Mouse (Mus musculus) limb, embryonic 14.5 days (tissue): ENCODE measurements at regions not wholly inside any gene's neighbourhood (a gene's known extent, or its start where the extent isn't known, plus 50 kb on each side); places are given as distances from the start of the nearest gene placed in this dataset.

Experiments used
- ATAC-seq: fragments of 200-750 bp; cut with Nextera tagmentation; 2 replicates; pipeline ENCODE4 v1.8.0; 2017; ENCODE audit warnings: low read depth, moderate number of reproducible peaks, moderate TSS enrichment; ENCODE audit not compliant: low FRiP score
- DNase-seq: peaks from one replicate; pipeline ENCODE4 v3.0.0-alpha.2; 2015; ENCODE audit warnings: low spot score
- H3K27ac ChIP-seq: fragments of 300-500 bp; sonication (generic); replicated peaks from 2 replicates; pipeline ENCODE4 v1.5.1; 2014; ENCODE audit warnings: low read depth, mild to moderate bottlenecking, low read length, moderate library complexity, mixed read lengths
- H3K27me3 ChIP-seq: fragments of 300-500 bp; sonication (generic); 2 replicates; pipeline ENCODE4 v1.6.1; 2014; ENCODE audit warnings: low read length, mixed read lengths; ENCODE audit not compliant: control insufficient read depth, insufficient read depth
- H3K36me3 ChIP-seq: fragments of 300-500 bp; sonication (generic); 2 replicates; pipeline ENCODE4 v1.6.1; 2014; ENCODE audit warnings: mild to moderate bottlenecking, low read length, moderate library complexity, mixed read lengths; ENCODE audit not compliant: control insufficient read depth, insufficient read depth
- H3K4me1 ChIP-seq: fragments of 300-500 bp; sonication (generic); 2 replicates; pipeline ENCODE4 v1.6.1; 2014; ENCODE audit warnings: antibody characterized with exemption, low read length, mixed read lengths; ENCODE audit not compliant: control insufficient read depth, insufficient read depth
- H3K4me2 ChIP-seq: fragments of 300-500 bp; sonication (generic); replicated peaks from 2 replicates; pipeline ENCODE4 v1.6.1; 2014; ENCODE audit warnings: low read depth, mild to moderate bottlenecking, low read length, moderate library complexity; ENCODE audit not compliant: severe bottlenecking
- H3K4me3 ChIP-seq: fragments of 300-500 bp; sonication (generic); replicated peaks from 2 replicates; pipeline ENCODE4 v1.5.1; 2014; ENCODE audit warnings: low read length
- H3K9ac ChIP-seq: fragments of 300-500 bp; sonication (generic); 2 replicates; pipeline ENCODE4 v1.6.1; 2014; ENCODE audit warnings: mild to moderate bottlenecking, low read depth, low read length, moderate library complexity; ENCODE audit not compliant: severe bottlenecking
- H3K9me3 ChIP-seq: fragments of 300-500 bp; sonication (generic); 2 replicates; pipeline ENCODE4 v1.6.1; 2016; ENCODE audit warnings: low read length; ENCODE audit not compliant: control insufficient read depth
- POLR2A ChIP-seq: fragments of 200-500 bp; IDR thresholded peaks from 2 replicates; pipeline ENCODE4 v1.8.0; 2012; ENCODE audit warnings: inconsistent platforms, mild to moderate bottlenecking, moderate library complexity, borderline replicate concordance; ENCODE audit not compliant: insufficient read depth, insufficient read length; ENCODE audit errors: extremely low read depth
- WGBS: fragments of 180-500 bp; shearing (Covaris S2); extraction: QIAGEN DNeasy Blood & Tissue Kit; methylation state at CpG from one replicate; pipeline ENCODE4 v1.1.7; 2014; 5-methylcytosine and 5-hydroxymethylcytosine counted together

- no peak for TF ChIP-seq POLR2A
- DNase-seq (no peak), ATAC-seq (no peak)
- WGBS: 46% methylated on average over 2 of the region's 2 CpGs
- no peaks in the 10 kb centered on the region for H3K9me3 ChIP-seq
- no peaks in the 10 kb centered on the region for H3K27me3 ChIP-seq
- no peak overlapping the region for H3K27ac ChIP-seq
- no peak overlapping the region for H3K4me3 ChIP-seq
- H3K36me3 ChIP-seq: no peaks in the 10 kb centered on the region
- no peak overlapping the region for H3K9ac ChIP-seq
- H3K4me1 ChIP-seq: no peaks in the 10 kb centered on the region
- H3K4me2 ChIP-seq: no peak overlapping the region
These were observed 92.3 kb upstream of the Tbl1xr1 start for GRCm38 (mm10) chr3:21983993-21984725.

- no peak for TF ChIP-seq POLR2A
- no peak overlapping the region for H3K4me2 ChIP-seq
- no peak overlapping the region for H3K4me3 ChIP-seq
- no peak for DNase-seq
- H3K4me1 ChIP-seq: no peaks in the 10 kb centered on the region
- no peak for ATAC-seq
- no peaks in the 10 kb centered on the region for H3K9me3 ChIP-seq
- no peak overlapping the region for H3K27ac ChIP-seq
- no peak overlapping the region for H3K9ac ChIP-seq
- H3K27me3 ChIP-seq: no peaks in the 10 kb centered on the region
- 92% methylated on average over 2 of the region's 2 CpGs for WGBS
- no peaks in the 10 kb centered on the region for H3K36me3 ChIP-seq
These were observed 91.6 kb upstream of the Tbl1xr1 start for GRCm38 (mm10) chr3:21984807-21985206.

DNA sequence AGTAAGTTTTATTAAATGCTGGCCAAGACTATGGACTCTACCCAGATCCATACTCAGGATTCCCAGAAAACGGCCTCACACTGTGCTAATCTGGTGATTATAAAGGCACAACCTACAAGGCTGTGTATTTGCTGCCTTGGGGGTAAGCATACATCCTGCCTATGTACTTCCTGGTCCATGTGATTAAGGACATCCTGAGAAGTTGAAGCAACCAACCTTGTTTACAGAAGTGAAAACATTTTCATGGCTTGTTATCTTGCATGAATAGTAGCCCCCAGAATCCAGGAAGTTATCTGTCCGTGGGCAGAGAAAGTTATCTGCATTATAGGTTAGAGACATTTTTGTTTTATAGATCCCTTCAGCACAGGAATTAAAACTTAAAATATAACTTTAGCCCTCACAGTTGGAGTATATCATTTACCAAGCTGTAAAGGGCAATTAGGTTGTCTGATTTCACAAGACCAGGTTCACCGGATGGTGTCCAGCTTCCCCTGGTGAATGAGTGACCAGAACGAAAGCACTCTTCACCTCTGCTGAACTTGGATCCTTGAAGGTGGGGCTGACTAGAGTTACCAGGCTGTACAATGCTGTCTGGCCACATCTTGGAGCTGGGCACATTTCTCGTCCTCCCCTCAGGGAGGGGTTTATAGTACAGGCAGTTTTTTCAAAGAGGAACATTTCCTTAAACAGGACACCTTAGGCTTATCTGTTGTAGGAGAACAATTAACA, 90.1 kb upstream of the Tbl1xr1 start:
- WGBS: 70% methylated on average over 5 of the region's 5 CpGs
- Histone ChIP-seq H3K4me2 (no peak overlapping the region), H3K9ac (no peak overlapping the region), H3K9me3 (no peaks in the 10 kb centered on the region), H3K4me1 (no peaks in the 10 kb centered on the region), H3K27me3 (no peaks in the 10 kb centered on the region), H3K36me3 (no peaks in the 10 kb centered on the region), H3K27ac (no peak overlapping the region), H3K4me3 (no peak overlapping the region)
- ATAC-seq (no peak), DNase-seq (no peak)
- TF ChIP-seq POLR2A: no peak

DNA sequence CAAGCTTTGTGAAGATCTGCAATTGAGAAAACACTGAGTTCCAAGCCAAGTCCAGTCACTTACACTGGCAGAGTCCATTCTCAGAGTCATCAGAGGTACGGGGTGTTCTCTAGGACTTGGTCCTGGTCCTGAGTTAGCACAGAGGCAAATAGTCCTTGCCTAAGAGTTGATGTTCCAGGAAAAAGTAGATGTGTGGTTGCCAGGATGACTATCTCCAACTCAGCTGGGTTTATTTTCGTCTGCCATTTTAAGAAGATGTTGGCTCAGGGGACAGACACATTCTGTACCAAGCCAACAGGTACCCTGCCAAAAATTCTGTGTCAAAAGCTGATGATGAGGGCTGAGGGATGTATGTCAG, 89.6 kb upstream of the Tbl1xr1 start:
- no peak for ATAC-seq
- H3K36me3 ChIP-seq: no peaks in the 10 kb centered on the region
- H3K4me2 ChIP-seq: no peak overlapping the region
- no peaks in the 10 kb centered on the region for H3K9me3 ChIP-seq
- H3K4me3 ChIP-seq: no peak overlapping the region
- no peak overlapping the region for H3K27ac ChIP-seq
- H3K27me3 ChIP-seq: no peaks in the 10 kb centered on the region
- WGBS: 85% methylated on average over 2 of the region's 2 CpGs
- no peak for DNase-seq
- no peak for TF ChIP-seq POLR2A
- H3K9ac ChIP-seq: no peak overlapping the region
- no peaks in the 10 kb centered on the region for H3K4me1 ChIP-seq

- DNase-seq: no peak
- no peak overlapping the region for H3K4me3 ChIP-seq
- no peak overlapping the region for H3K9ac ChIP-seq
- TF ChIP-seq POLR2A: no peak
- H3K36me3 ChIP-seq: no peaks in the 10 kb centered on the region
- WGBS: 88% methylated on average over 5 of the region's 5 CpGs
- no peaks in the 10 kb centered on the region for H3K27me3 ChIP-seq
- no peak overlapping the region for H3K4me2 ChIP-seq
- no peaks in the 10 kb centered on the region for H3K4me1 ChIP-seq
- H3K27ac ChIP-seq: no peak overlapping the region
- H3K9me3 ChIP-seq: no peaks in the 10 kb centered on the region
- no peak for ATAC-seq
These were observed 88.9 kb upstream of the Tbl1xr1 start for GRCm38 (mm10) chr3:21987455-21988009.
